Mouse (Mus musculus): ENCODE measurements around the gene Adig. TPM values are rescaled to one million over a fixed set of nuclear protein-coding genes. Genes with fewer than 3 reads are reported as not detected.

The Adig gene
- total and polyA plus RNA-seq, 2 experiments: not detected

- H3K4me1 ChIP-seq (ENCODE audit: control insufficient read depth, insufficient read depth, low read length): no peaks in the 10 kb centered on the region
- no peaks in the 10 kb centered on the region for H3K79me2 ChIP-seq (ENCODE audit: control insufficient read depth, insufficient read depth, low read length)
- no peak overlapping the region for H3K27ac ChIP-seq (replicated peaks; ENCODE audit: insufficient read depth, low read depth, low read length)
- WGBS: 94% methylated on average over 5 of the region's 5 CpGs
- peaks cover 28% of the 10 kb centered on the region for H3K36me3 ChIP-seq (ENCODE audit: control insufficient read depth, insufficient read depth, low read length)
- no peak overlapping the region for H3K4me3 ChIP-seq (ENCODE audit: insufficient read depth, low read depth, low read length)
- TF ChIP-seq CTCF (IDR thresholded peaks at IDR 0.05; ENCODE audit: low read depth, low read length): no peak
- no peak for TF ChIP-seq POLR2A (IDR thresholded peaks at IDR 0.05; ENCODE audit: extremely low read depth, insufficient read depth, low read length)
- H3K27me3 ChIP-seq (ENCODE audit: control insufficient read depth, insufficient read depth, low read length): no peaks in the 10 kb centered on the region
- DNase-seq (ENCODE audit: extremely low read depth, low read depth, low spot score): no peak
- H3K9ac ChIP-seq (ENCODE audit: low read depth, low read length): no peak overlapping the region
Observed at GRCm38 (mm10) chr2:158498457-158498856, 4.0 kb upstream of the Adig start.

GRCm38 (mm10) chr2:158503226-158503625, 814 bp downstream of the Adig start:
- Histone ChIP-seq H3K27ac (replicated peaks; ENCODE audit: insufficient read depth, low read depth, low read length) (no peak overlapping the region), H3K4me3 (ENCODE audit: insufficient read depth, low read depth, low read length) (no peak overlapping the region), H3K36me3 (ENCODE audit: control insufficient read depth, insufficient read depth, low read length) (no peaks in the 10 kb centered on the region), H3K79me2 (ENCODE audit: control insufficient read depth, insufficient read depth, low read length) (no peaks in the 10 kb centered on the region), H3K4me1 (ENCODE audit: control insufficient read depth, insufficient read depth, low read length) (no peaks in the 10 kb centered on the region), H3K9ac (ENCODE audit: low read depth, low read length) (no peak overlapping the region), H3K27me3 (ENCODE audit: control insufficient read depth, insufficient read depth, low read length) (no peaks in the 10 kb centered on the region)
- no peak for TF ChIP-seq CTCF (IDR thresholded peaks at IDR 0.05; ENCODE audit: low read depth, low read length)
- no peak for TF ChIP-seq POLR2A (IDR thresholded peaks at IDR 0.05; ENCODE audit: extremely low read depth, insufficient read depth, low read length)
- 84% methylated on average over 7 of the region's 7 CpGs for WGBS
- no peak for DNase-seq (ENCODE audit: extremely low read depth, low read depth, low spot score)

GRCm38 (mm10) chr2:158503671-158504070, 1.3 kb downstream of the Adig start:
- no peak overlapping the region for H3K4me3 ChIP-seq (ENCODE audit: insufficient read depth, low read depth, low read length)
- H3K79me2 ChIP-seq (ENCODE audit: control insufficient read depth, insufficient read depth, low read length): no peaks in the 10 kb centered on the region
- DNase-seq (ENCODE audit: extremely low read depth, low read depth, low spot score): peak; percentile 13
- no peak overlapping the region for H3K9ac ChIP-seq (ENCODE audit: low read depth, low read length)
- WGBS: 83% methylated on average over 4 of the region's 4 CpGs
- no peaks in the 10 kb centered on the region for H3K36me3 ChIP-seq (ENCODE audit: control insufficient read depth, insufficient read depth, low read length)
- no peak overlapping the region for H3K27ac ChIP-seq (replicated peaks; ENCODE audit: insufficient read depth, low read depth, low read length)
- no peaks in the 10 kb centered on the region for H3K4me1 ChIP-seq (ENCODE audit: control insufficient read depth, insufficient read depth, low read length)
- TF ChIP-seq CTCF (IDR thresholded peaks at IDR 0.05; ENCODE audit: low read depth, low read length): no peak
- TF ChIP-seq POLR2A (IDR thresholded peaks at IDR 0.05; ENCODE audit: extremely low read depth, insufficient read depth, low read length): no peak
- no peaks in the 10 kb centered on the region for H3K27me3 ChIP-seq (ENCODE audit: control insufficient read depth, insufficient read depth, low read length)

- Histone ChIP-seq H3K9ac (ENCODE audit: low read depth, low read length) (no peak overlapping the region), H3K4me1 (ENCODE audit: control insufficient read depth, insufficient read depth, low read length) (no peaks in the 10 kb centered on the region), H3K36me3 (ENCODE audit: control insufficient read depth, insufficient read depth, low read length) (no peaks in the 10 kb centered on the region), H3K79me2 (ENCODE audit: control insufficient read depth, insufficient read depth, low read length) (no peaks in the 10 kb centered on the region), H3K27me3 (ENCODE audit: control insufficient read depth, insufficient read depth, low read length) (no peaks in the 10 kb centered on the region), H3K27ac (replicated peaks; ENCODE audit: insufficient read depth, low read depth, low read length) (no peak overlapping the region), H3K4me3 (ENCODE audit: insufficient read depth, low read depth, low read length) (no peak overlapping the region)
- DNase-seq (ENCODE audit: extremely low read depth, low read depth, low spot score): no peak
- 81% methylated on average over 5 of the region's 5 CpGs for WGBS
- no peak for TF ChIP-seq CTCF (IDR thresholded peaks at IDR 0.05; ENCODE audit: low read depth, low read length)
- TF ChIP-seq POLR2A (IDR thresholded peaks at IDR 0.05; ENCODE audit: extremely low read depth, insufficient read depth, low read length): no peak
Observed at GRCm38 (mm10) chr2:158506475-158506874, 4.1 kb downstream of the Adig start.

DNA sequence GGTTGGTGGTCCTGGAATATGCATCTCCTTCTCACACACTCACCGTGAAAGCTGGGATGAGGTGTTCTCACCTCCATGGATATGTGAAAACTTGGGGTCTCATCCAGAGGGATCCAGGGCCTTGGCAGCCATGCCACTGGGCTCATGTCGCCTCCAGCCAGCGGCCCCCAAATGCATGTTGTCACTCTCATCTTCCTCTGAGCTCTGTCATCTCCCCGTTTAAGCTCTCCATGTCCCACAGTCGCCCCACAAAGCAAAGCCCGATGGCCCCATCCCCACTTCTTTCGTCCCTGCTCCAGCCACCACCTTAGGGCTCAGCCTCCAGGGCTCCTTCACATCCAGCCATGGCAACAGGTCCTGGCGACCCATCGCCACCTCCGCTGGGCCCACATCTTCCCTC, 4.6 kb downstream of the Adig start:
- Histone ChIP-seq H3K79me2 (ENCODE audit: control insufficient read depth, insufficient read depth, low read length) (no peaks in the 10 kb centered on the region), H3K27ac (replicated peaks; ENCODE audit: insufficient read depth, low read depth, low read length) (no peak overlapping the region), H3K4me3 (ENCODE audit: insufficient read depth, low read depth, low read length) (no peak overlapping the region), H3K9ac (ENCODE audit: low read depth, low read length) (no peak overlapping the region), H3K36me3 (ENCODE audit: control insufficient read depth, insufficient read depth, low read length) (no peaks in the 10 kb centered on the region), H3K4me1 (ENCODE audit: control insufficient read depth, insufficient read depth, low read length) (no peaks in the 10 kb centered on the region), H3K27me3 (ENCODE audit: control insufficient read depth, insufficient read depth, low read length) (no peaks in the 10 kb centered on the region)
- WGBS: 93% methylated on average over 10 of the region's 10 CpGs
- no peak for DNase-seq (ENCODE audit: extremely low read depth, low read depth, low spot score)
- no peak for TF ChIP-seq POLR2A (IDR thresholded peaks at IDR 0.05; ENCODE audit: extremely low read depth, insufficient read depth, low read length)
- TF ChIP-seq CTCF (IDR thresholded peaks at IDR 0.05; ENCODE audit: low read depth, low read length): no peak

- no peaks in the 10 kb centered on the region for H3K4me1 ChIP-seq (ENCODE audit: control insufficient read depth, insufficient read depth, low read length)
- H3K9ac ChIP-seq (ENCODE audit: low read depth, low read length): no peak overlapping the region
- H3K27me3 ChIP-seq (ENCODE audit: control insufficient read depth, insufficient read depth, low read length): no peaks in the 10 kb centered on the region
- DNase-seq (ENCODE audit: extremely low read depth, low read depth, low spot score): no peak
- no peaks in the 10 kb centered on the region for H3K79me2 ChIP-seq (ENCODE audit: control insufficient read depth, insufficient read depth, low read length)
- 53% methylated on average over 6 of the region's 6 CpGs for WGBS
- H3K27ac ChIP-seq (replicated peaks; ENCODE audit: insufficient read depth, low read depth, low read length): no peak overlapping the region
- TF ChIP-seq POLR2A (IDR thresholded peaks at IDR 0.05; ENCODE audit: extremely low read depth, insufficient read depth, low read length): no peak
- H3K36me3 ChIP-seq (ENCODE audit: control insufficient read depth, insufficient read depth, low read length): no peaks in the 10 kb centered on the region
- H3K4me3 ChIP-seq (ENCODE audit: insufficient read depth, low read depth, low read length): no peak overlapping the region
Observed at GRCm38 (mm10) chr2:158510665-158511064, 8.3 kb downstream of the Adig start.
